Mouse (Mus musculus): ENCODE data around the gene Ep300.

Gene Ep300

DNA sequence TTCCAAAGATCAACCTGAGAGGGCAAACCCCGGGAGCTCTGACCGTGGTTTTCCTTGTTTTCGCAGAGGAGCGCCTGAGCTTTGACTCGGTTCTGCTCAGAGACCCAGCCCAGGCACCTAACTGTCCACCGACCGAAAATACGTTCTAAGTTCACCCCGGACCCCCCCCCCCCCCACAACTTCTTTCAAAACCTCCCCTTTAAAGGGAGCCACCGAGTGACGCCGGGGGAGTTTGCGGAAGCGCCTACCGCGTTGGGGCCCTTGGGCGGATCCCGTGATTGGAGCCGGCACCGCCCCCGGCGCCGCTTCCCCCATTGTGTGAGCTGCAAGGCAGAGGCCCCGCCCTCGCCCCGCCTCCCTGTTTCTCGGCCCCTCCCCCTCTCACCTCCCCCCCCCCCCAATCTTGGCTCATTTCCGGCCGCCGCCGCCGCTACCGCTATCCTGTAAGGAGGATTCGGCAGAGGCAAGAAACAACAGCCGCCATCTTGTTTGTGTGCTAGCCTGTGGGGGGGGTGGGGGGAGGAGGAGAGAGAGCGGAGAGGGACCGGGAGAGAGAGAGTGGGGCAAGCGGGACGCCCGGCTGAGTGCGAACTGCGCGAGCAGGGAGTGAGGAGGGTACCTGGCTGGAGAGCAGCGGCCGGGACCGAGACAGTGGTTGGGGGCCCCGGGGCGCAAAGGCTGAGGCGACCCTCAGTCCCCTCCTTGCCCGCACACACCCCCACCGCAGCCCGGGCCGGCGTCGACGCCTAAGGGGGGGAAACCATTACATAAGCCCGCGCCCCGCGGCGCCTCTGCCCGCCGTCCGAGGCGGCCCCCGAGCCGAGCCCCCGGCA lies at the start of gene Ep300:
Gene Ep300, plus strand, starts transcription at position 439 of the 833 bp plus-strand sequence.
- DNase-seq (ENCODE audit: low read depth, low spot score), result peak; percentile 90

GRCm38 (mm10) chr15:81535881-81536351 lies 49.2 kb upstream of the Ep300 start:
- DNase-seq (ENCODE audit: low read depth, low spot score), result no peak

GRCm38 (mm10) chr15:81538149-81538548 lies 47.0 kb upstream of the Ep300 start:
- no peak for DNase-seq (ENCODE audit: low read depth, low spot score)

- DNase-seq (ENCODE audit: low read depth, low spot score), result no peak
Observed at GRCm38 (mm10) chr15:81539560-81539959, 45.6 kb upstream of the Ep300 start.

DNA sequence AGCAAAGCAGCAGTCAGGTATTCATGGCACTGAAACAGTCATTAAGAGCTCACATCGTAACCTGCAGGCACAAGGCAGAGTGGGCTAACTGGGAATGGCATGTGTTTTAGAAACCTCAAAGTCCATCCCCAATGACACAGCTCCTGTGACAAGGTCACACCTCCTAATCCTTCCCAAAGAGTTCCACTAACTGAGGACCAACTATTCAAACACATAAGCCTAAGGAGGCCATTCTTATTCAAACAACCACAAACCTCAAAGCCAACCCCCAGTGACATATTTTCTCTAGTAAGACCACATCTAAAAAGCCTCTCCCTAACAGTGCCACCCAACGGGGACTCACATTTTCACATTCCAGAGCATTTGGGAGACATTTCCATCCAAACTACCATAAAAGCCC lies 40.2 kb upstream of the Ep300 start:
- DNase-seq (ENCODE audit: low read depth, low spot score), result no peak

DNA sequence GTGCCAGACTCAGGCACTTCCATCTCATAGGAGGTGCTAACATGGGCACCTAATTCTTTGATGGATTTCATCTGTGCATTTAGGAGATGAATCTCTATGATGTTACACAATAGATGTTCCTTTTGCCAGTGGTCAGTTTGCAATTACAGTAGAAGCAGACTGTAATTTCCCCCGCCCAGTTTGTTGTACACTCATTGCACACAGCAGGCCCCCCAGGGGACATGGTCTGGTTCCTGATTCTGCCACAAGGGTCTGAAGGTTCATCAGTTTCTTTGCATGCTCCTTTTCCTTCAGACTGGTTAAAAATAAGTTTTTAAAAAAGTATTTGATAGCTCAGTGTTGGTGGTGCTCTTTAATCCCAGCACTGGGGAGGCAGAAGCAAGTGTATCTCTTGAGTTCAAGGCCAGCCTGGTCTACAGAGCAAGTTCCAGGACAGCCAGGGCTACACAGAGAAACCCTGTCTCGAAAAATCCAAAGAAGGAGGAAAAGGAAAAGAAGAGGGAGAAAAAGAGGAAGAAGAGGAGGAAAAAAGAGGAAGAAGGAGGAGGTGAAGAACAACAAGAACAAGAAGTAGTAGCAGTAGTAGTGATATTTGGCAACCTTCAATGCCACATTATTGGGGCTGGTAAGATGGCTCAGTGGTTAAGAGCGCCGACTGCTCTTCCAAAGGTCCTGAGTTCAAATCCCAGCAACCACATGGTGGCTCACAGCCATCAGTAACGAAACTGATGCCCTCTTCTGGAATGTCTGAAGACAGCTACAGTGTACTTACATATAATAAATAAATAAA lies 39.6 kb upstream of the Ep300 start:
- DNase-seq (ENCODE audit: low read depth, low spot score), result no peak

GRCm38 (mm10) chr15:81553455-81553854 lies 31.7 kb upstream of the Ep300 start:
- no peak for DNase-seq (ENCODE audit: low read depth, low spot score)

- DNase-seq (ENCODE audit: low read depth, low spot score), result no peak
Observed at GRCm38 (mm10) chr15:81554558-81555297, 30.4 kb upstream of the Ep300 start.

DNA sequence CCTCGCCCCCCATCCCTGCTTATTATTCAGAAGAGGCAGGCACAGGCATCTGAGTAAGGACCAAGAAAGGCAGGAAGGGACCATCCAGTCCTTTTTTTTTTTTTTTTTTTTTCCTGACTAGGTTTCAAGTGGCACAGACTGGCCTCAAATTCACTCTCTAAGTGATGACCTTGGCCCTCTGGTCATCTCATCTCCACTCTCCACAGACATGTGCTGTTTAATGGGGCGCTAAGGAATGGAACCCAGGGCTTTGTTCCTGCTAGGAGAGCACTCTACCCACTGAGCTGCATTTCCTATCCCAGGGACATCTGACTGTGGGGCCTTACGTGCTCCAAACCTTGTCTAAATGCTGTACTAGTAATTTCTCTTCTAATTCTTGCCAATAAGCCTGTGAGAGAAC lies 29.2 kb upstream of the Ep300 start:
- no peak for DNase-seq (ENCODE audit: low read depth, low spot score)

- no peak for DNase-seq (ENCODE audit: low read depth, low spot score)
Observed at GRCm38 (mm10) chr15:81561501-81561900, 23.6 kb upstream of the Ep300 start.

GRCm38 (mm10) chr15:81561996-81562395 lies 23.2 kb upstream of the Ep300 start:
- DNase-seq (ENCODE audit: low read depth, low spot score), result no peak

GRCm38 (mm10) chr15:81562491-81563488 lies 22.4 kb upstream of the Ep300 start:
- no peak for DNase-seq (ENCODE audit: low read depth, low spot score)

DNA sequence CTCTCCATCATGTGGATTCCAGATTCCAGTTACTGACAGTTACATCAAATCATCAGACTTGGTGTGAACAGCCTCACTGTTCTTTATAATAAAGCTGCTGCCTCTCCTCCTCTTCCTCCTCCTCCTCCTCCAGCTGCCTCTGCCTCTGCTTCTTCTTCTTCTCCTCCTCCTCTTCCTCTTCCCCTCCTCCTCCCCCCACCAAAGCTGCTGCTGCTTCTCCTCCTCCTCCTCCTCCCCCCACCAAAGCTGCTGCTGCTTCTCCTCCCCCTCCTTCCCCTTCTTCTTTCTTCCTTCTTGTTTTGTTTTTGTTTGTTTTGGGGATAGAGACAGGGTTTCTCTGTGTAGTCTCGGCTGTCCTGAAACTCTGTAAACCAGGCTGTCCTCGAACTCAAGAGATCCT lies 17.1 kb upstream of the Ep300 start:
- DNase-seq (ENCODE audit: low read depth, low spot score), result no peak

GRCm38 (mm10) chr15:81568592-81568991 lies 16.6 kb upstream of the Ep300 start:
- no peak for DNase-seq (ENCODE audit: low read depth, low spot score)

GRCm38 (mm10) chr15:81576961-81577360 lies 8.2 kb upstream of the Ep300 start:
- DNase-seq (ENCODE audit: low read depth, low spot score), result no peak

- DNase-seq (ENCODE audit: low read depth, low spot score), result no peak
Observed at GRCm38 (mm10) chr15:81577743-81578165, 7.4 kb upstream of the Ep300 start.

DNA sequence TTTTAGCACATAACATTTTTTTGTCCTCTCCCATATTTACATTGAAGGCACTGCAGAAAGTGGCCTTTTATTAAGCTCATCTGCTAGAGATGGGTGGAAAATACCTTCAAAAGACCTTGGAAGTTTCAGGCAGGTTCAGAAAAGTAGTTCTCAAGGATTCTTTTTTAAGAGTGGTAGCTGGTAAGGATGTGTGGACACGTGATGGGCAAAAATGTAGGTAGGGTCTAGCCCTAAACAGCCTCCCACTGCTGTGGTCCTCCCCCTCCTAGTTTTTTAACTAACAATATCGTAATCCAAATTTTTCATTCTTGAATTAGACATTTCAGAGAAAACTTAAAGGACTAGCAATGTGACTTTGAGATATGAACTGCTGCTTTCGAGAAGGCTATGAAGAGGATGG lies 685 bp upstream of the Ep300 start:
- DNase-seq (ENCODE audit: low read depth, low spot score), result no peak

GRCm38 (mm10) chr15:81585746-81586461 lies 753 bp downstream of the Ep300 start:
- peak; percentile 59 for DNase-seq (ENCODE audit: low read depth, low spot score)

- no peak for DNase-seq (ENCODE audit: low read depth, low spot score)
Observed at GRCm38 (mm10) chr15:81586466-81586865, 1.3 kb downstream of the Ep300 start.

- DNase-seq (ENCODE audit: low read depth, low spot score), result no peak
Observed at GRCm38 (mm10) chr15:81587686-81588085, 2.5 kb downstream of the Ep300 start.

All from retina, adult 2 months (tissue).